Mouse (Mus musculus): ENCODE measurements around the gene Zkscan14.
"Not testable (repeated sequence)": the region's sequence is repeated elsewhere in the genome, so short reads cannot be mapped to it uniquely, and the experiment has no call there.

Zkscan14 gene

DNA sequence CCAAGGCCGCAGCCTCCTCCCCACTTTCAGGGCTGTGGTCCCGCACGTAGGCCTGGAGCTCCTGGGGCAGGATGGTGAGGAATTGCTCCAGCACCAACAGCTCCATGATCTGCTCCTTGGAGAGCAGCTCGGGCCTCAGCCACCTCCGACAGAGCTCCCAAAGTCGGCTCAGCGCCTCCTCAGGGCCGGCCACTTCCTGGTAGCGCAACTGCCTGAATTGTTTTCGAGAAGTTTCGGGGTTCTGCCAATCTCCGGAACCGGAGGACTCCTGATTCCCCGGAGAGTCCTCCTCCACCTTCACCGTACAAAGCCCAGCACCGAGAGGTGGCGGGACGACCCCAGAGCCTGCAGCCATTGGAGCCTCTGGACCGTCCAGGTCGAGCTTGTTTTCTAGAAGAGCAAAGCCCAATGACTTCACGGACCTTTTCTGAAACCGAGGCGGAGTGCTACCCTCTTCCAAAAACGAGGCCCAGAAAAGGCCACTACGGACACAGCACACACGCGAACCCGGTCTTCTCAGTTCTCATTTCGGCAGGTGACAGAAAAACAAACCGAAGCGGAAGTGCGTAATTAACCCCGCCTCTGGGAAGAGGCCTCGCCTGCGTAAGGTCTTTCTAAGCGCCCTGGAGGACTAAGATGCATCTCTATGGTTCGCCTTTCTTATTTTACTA lies at the start of gene Zkscan14:
Zkscan14 (minus strand) TSS at position 548 of the 671 bp plus-strand sequence.
- peak; percentile 75 for DNase-seq (ENCODE audit: low spot score)

DNA sequence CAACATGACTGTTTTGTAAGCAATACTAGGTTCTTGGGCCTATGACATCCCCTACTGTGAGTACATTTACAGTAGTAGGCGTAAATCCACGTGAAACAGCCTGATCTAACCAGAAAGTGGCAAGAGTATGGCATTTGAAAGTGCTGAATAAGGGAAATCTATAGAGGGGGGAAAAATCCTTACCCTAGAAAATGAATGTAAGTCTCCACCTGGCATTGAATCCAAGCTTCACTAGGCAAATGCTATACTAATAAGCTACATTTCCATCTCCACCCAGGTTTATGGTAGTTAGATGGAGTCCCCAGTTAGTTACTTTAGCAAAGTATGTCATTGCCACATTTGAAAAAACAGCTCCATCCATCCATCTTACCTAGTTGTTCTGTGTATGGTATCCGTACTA lies 47.9 kb upstream of the Zkscan14 start:
- no peak for DNase-seq (ENCODE audit: low spot score)

DNA sequence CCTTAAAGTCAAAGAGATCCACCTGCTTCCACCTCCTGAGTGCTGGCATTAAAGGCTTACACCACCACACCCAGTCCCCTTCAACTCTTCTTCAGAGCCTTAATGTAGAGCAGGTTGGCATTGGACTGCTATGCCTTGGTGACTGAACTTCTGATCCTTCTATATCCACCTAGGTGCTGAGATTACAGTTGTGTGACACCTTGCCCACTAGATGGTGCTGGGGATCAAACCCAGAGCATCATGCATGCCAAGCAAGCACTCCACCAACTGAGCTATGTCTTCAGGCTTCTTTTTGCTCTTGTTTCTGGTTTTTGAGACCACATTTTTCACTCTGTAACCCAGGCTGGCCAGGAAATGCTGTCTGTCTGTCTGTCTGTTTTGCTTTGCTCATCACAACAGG lies 33.0 kb upstream of the Zkscan14 start:
- DNase-seq (ENCODE audit: low spot score): no peak

DNA sequence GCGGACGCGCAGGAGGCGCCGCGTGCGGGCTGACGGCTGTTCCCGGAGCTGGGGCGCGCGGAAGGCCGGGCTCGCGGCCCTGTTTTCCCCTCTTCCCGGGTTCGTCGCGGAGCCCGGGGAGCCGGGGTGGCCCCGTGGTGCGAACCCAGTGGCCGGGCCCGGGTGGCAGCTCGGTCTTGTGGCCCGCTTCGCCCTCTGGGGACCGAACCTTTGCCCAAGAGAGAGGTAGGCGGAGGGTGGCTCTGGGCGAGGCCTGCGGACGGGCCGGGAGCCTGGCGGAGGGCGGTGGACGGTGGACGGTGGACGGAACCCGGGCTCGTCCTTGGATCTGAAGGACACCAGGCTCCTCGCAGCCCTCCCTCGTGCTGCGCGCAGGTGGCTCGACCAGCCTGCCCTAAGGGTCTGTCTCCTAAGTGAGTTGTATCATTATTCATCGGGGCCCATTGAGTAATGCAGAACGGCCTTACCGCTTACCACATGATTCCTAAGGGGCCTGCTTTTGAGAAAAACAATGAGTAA lies 30.3 kb upstream of the Zkscan14 start:
- DNase-seq (ENCODE audit: low spot score): no peak

DNA sequence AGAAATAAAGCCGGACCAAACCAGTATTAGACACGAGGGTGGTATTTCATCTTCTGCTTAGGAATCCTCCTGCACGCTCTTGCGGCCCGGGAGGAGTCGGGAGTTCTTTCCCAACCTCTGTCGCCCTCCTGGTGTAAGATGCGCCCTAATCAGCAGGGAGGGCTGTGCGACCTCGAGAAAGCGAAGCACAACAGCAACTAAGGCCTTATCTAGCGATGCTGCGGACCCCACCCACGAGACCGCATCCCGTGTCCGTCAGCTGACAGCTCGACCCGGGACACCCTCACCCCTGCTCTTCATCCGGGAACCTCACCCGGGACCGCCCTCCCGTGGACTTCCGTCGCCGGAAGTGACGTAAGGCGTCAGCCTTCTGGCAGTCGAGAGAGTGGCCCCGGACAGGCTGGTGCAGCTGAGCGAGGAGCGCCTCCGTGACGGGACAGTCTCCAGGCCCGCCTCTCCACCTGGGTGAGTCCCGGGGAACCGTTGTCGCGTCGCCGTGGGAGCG lies 29.8 kb upstream of the Zkscan14 start, which contains the start of gene Zfp655:
Zfp655 (plus strand) TSS at position 349 of the 505 bp plus-strand sequence.
- peak; percentile 95 for DNase-seq (ENCODE audit: low spot score)

DNA sequence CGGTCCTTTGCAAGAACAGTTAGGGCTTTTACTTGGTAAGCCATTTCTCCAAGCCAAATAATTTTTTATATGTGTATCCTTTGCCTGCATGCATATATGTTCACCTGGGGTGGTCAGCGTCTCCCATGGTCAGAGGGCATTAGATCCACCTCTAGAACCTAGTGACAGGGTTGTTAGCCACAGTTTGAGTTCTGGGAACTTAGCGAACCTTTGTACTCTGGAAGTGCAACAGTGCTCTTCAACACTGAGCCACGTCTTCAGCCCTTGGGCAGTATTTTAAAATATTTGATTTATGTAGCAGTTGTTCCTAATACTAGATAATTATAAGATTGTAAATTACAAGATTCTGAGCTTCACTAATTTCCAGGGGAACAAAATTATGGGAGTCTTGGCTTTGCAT lies 29.0 kb upstream of the Zkscan14 start:
- DNase-seq (ENCODE audit: low spot score): no peak

DNA sequence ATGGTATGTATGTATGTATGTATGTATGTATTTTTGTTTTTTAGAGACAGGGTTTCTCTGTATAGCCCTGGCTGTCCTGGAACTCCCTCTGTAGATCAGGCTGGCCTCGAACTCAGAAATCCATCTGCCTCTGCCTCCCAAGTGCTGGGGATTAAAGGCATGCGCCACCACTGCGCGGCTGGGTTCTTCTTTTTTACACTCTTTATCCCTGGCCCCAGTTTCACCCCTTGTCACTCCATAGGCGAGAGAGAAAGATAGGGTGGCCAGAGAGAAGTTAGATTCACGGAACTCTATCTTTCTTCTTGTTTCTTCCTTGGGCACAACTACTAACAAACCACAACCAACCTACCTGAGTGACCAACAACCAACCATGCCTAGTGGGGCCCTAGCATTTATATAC lies 27.6 kb upstream of the Zkscan14 start:
- DNase-seq (ENCODE audit: low spot score): not testable (repeated sequence)

DNA sequence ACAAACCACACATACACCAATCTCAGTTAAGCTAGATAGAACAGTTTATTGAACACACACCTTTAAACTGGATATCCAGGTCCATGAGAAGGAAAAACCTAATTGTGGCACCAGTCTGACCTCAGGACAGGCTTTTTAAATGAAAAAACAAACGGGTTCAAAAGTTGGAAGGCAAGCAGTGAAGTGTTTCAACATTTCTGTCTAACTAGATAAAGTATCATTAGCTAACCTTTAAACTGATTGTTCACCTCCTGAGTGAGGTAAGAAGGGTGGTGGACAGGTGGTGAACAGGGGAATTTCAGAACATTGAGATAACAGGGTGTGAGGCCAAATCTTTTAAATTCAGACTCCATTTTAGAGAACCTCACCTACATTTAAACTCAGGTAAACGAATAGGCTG lies 24.8 kb upstream of the Zkscan14 start:
- no peak for DNase-seq (ENCODE audit: low spot score)

DNA sequence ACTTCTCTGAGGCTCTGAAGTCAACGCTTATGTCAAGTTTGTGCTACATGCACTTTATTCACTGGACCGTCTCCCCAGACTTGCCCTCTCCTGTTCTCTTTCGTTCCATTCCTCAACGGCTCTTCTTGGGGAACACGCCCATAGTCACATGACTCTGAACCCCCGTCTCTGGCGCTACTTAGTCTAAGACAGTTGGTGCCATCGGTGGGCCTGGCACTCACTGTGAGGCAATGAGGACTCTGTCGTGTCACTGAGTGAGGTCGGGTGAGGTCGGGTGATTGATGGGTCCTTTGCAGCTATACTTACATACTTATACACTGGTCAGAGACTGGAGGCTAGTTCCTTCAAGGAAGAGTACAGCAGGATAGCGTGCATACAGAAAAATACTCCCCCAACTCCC lies 21.7 kb upstream of the Zkscan14 start:
- DNase-seq (ENCODE audit: low spot score): no peak

DNA sequence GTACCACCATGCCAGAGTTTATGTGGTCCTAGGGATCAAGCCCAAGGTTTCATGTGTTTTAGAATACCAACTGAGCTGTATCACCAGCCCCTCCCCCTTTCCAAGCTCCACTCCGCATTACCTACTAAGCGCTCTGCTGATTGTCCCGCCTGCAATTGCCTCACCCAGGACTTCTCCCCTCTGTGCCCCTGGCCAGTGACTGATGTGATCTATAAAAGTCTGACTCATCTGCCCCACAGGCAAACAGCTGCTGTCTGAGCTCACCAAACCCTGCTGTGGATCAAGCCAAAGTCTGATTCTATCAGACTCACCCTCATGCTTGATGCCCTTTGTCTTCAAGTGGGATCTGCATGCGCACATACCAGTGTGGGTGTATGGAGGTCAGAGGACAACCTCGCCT lies 21.2 kb upstream of the Zkscan14 start:
- DNase-seq (ENCODE audit: low spot score): no peak

DNA sequence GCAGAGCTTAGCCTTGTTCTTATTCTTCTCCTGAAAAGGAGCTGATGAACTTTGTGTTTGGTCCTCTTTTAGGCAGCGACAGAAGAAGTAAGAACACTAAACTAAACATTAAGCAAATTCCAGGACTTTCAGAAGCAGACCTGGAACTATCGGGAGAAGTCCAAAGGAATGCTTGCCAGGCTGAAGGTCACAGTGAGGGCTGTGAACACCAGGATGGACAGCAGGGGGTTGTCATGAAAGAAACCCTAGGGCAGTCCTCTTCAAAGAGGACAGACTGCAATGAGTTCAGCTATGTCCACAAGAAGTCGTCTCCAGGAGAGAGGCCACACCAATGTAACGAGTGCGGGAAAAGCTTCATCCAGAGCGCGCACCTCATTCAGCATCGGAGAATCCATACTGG lies 18.3 kb upstream of the Zkscan14 start:
- DNase-seq (ENCODE audit: low spot score): no peak

DNA sequence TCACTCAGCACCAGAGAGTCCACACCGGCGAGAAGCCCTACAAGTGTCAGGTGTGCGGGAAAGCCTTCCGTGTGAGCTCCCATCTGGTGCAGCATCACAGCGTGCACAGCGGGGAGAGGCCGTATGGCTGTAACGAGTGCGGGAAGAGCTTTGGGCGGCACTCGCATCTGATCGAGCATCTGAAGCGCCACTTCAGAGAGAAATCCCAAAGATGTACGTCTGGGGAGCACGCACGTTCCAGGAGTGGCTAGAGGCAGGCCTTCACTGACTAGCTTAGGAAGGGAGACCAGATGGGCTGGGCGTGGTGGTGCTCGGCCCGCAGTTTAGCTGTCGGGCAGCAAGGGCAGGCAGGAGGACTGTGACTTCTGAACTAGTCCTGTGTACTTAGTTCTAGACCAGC lies 17.0 kb upstream of the Zkscan14 start:
- DNase-seq (ENCODE audit: low spot score): no peak

DNA sequence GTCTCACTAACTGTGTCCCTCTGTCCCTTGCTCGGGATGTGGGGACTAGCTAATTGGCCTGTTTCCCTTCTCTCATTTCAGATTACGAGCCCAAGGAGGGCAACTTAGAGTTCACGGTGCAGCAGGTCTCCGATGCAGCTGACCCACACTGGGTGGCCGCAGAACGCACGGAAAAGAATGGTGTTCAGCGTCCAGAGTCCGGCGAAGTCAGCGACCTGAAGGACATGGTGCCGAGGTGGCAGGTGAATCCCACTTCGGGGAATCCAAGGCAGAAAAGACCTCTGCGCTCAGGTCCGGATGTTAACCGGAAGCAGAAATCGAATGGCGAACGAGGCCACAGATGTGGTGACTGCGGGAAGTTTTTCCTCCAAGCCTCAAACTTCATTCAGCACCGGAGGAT lies 16.5 kb upstream of the Zkscan14 start:
- no peak for DNase-seq (ENCODE audit: low spot score)

DNA sequence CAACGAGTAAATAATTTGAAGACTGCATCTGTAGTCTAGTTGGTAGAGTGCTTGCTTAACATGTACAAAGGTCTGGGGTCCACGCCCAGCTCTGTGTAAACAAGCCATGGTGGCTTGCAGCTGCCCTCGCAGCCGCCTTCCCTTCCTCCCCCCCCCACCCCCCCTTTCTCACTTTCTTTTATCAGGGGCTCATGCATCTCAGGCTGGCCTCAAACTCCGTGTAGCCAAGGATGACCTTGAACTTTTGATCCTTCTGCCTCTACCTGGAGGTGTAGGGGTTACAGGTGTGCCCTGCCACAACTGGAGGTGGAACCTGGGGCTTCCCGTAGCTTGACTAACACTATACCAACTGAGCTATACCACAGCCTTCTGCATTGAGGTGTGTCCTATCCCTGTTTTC lies 16.1 kb upstream of the Zkscan14 start:
- DNase-seq (ENCODE audit: low spot score): no peak

DNA sequence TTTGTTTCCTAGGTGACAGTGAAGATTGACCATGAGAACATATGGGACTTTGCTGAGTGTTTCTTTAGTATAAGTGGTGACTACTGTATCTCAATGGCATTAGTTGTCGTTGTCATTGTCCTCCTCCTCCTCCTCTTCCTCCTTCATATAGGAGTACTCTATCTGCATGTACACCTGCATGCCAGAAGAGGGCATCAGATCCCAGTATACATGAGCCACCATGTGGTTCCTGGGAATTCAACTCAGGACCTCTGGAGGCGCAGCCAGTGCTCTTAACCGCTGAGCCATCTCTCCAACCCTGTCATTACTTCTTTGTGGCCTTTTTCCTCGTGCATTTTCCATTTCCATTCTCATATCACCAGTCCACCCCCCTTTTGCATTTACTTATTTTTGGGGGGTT lies 13.0 kb upstream of the Zkscan14 start:
- no peak for DNase-seq (ENCODE audit: low spot score)

DNA sequence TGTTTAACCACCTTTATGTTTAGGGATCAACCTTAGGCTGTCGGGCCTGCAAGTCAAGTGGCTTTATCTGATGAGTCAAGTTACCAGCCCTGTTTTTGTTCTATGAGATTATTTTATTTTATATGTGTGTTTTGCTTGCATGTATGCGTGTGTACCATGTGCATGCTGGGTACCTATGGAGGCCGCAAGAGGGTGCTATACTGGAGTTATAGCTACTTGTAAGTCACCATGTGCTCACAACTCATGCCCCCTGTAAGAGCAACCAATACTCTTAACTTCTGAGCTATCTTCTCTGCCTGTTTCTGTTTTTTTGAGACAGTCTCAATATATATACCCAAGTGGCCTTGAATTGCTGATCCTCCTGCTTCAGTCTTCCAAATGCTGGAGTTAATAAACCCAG lies 11.8 kb upstream of the Zkscan14 start:
- DNase-seq (ENCODE audit: low spot score): no peak

DNA sequence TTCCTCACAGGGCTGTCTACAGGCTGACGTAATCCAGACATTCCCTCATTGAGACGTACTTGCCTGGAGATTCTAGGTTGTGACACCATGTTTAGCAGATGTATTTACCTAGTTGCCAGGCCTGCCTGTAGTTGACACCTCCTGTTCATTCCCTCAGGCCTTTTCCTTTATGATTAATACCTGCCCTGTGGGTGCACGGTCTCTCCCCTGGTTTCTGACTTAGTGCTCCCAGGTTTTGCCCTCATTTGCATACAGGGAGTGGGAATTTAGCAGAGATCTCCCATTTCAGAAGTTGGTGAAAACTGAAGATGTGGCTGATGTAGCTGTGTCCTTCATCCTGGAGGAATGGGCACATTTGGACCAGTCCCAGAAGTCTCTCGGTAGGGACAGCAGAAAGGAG lies 10.5 kb upstream of the Zkscan14 start:
- DNase-seq (ENCODE audit: low spot score): no peak

DNA sequence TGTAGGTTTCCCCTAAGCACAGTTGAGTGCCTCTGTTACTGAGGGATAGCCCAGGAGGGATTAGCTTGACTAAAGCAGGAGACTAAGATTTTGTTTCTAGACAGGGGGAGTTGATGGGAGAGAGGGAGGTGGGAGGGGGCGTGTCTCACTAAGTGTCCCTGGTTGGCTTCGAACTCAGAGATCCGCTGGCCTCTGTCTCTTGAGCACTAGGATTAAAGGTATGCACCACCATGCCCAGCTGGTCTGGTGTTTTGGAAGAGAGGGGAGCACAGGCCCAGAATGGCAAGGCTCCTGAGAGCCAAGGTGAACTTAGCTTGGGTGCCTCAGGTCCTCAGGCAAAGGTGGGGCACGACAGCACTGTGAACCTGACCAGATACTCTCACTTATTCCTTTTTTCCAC lies 9.7 kb upstream of the Zkscan14 start:
- DNase-seq (ENCODE audit: low spot score): no peak

DNA sequence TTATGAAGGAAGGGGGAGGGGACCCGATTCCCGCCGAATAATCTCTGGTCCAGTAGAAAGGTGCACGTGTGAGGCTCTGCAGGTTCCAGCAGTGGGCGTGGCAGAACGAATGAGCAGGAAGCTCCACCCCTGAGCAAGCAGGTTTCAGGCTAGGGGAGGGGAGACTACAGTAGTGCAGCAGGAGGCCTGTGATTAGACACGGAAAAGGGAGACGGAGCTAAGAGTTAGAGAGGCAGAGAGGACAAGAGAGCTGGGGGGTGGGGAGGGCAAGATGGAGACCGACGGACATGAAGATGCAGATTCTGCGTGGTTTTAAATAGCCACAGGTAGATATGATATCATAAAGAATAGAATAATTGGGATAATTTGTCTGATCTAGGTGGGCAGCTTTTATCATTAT lies 6.7 kb upstream of the Zkscan14 start:
- DNase-seq (ENCODE audit: low spot score): not testable (repeated sequence)

DNA sequence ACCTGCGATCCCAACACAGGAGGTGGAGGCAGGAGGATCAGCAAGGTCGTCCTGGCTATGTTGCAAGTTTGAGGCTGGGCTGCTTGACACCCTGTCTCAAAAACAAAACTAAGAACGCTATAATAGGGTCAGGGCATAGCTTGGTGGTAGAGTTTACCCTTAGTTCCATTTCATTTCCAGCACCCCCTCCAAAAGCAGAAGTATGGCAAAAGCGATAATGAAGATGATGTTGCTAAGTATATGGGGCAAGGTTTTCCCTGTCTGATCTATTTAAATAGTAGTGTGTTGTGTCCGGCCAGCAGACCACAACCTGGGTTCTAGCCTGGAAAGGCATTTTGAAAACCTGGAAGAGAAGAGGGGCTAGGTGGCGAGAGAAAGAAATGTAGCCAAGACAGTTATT lies 6.3 kb upstream of the Zkscan14 start:
- DNase-seq (ENCODE audit: low spot score): no peak

DNA sequence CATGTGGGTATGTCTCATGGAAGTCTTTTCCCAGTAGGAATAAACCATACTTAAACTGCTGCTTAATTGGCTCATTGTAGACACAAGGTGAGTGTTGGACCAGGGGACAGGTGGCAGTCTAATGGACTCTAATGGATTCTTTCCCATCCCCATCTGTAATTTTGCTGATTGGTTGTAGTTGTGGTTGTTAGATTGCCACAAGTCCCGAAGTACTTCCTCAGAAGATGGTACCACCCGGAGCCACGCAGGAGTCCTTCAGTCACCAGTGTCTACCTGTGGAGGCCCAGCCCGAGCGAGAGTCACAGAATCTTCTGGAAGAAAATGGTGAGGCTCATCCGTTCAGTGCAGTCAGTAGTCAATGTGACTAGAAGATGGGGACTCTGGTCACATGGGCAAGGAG lies 5.7 kb upstream of the Zkscan14 start:
- no peak for DNase-seq (ENCODE audit: low spot score)

DNA sequence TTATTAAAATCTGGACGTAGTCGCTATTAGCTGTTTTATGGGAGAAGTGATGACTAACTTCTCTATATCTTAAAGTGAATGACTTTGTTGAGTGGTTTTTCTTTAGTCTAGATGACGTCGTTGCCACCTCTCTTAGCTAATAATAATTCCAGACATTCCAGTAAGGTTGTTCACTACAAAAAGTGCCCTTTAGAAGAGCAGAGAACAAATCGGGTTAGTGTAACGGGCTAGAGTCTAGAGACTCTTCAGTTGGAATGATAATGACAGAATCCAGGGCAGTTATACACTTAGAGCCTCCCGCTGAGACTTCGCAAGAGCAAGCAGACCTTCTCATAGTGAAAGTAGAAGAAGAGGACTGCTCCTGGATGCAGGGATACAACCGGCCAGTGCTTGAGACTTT lies 3.4 kb upstream of the Zkscan14 start:
- DNase-seq (ENCODE audit: low spot score): no peak

DNA sequence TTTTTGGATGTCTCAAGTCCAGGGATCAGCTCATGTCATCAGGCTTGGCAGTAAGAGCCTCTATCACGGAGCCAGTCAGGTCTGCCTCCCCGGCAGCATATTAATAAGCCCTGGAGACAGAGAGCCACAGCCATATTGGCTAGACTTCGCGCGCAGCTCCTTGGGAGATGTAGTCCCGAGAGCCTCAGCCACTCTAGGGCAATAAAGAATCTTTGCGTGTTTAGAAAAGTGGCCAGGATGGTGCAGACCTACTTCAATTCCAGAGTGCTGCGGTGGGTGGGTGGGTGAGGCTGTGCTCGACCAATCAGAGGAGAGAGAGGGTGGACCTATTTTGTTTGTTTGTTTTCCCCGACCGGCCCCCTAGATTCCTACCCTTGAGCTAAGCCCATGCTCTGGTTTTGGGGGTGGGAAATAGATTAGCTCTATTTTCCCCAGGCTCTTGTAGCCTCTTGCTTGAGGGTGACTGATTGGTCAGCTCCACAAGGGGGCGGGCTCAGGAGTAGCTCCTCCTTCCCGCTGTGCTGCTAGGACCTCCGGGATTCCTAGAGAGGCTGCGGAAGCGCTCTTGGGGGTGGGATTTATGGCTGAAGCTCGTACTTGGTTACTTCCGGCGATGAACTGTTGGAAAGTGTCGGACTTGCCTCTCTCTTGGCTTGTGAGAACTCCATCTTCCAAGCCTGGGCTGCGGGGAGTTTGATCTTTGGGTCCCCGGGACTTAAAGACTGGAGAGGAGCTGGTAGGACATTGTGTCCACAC lies 2.4 kb upstream of the Zkscan14 start, which contains the start of gene Zkscan5:
Zkscan5 (plus strand) TSS at position 627 of the 756 bp plus-strand sequence.
- peak; percentile 93 for DNase-seq (ENCODE audit: low spot score)

Data from spleen, adult 12 weeks (tissue).